Mouse (Mus musculus) heart, embryonic 15.5 days (tissue): Measurements from ENCODE around the gene Ccdc92. TPM values are rescaled to one million over a fixed set of nuclear protein-coding genes. Genes with fewer than 3 reads are reported as not detected.

Source experiments
- ATAC-seq: fragments of 200-750 bp; cut with Nextera tagmentation; replicated peaks from 2 replicates; pipeline ENCODE4 v1.8.0; 2017; ENCODE audit warnings: low read depth, moderate TSS enrichment; ENCODE audit not compliant: insufficient number of reproducible peaks, insufficient read depth, low FRiP score
- H3K27ac ChIP-seq: fragments of 300-500 bp; sonication (generic); 2 replicates; pipeline ENCODE4 v1.5.1; 2015; ENCODE audit warnings: mild to moderate bottlenecking, inconsistent platforms
- H3K27me3 ChIP-seq: fragments of 300-500 bp; sonication (generic); 2 replicates; pipeline ENCODE4 v1.6.1; 2015; ENCODE audit warnings: inconsistent platforms
- H3K36me3 ChIP-seq: fragments of 300-500 bp; sonication (generic); 2 replicates; pipeline ENCODE4 v1.6.1; 2015; ENCODE audit warnings: mild to moderate bottlenecking, inconsistent platforms
- H3K4me1 ChIP-seq: fragments of 300-500 bp; sonication (generic); replicated peaks from 2 replicates; pipeline ENCODE4 v1.6.1; 2015; ENCODE audit warnings: inconsistent platforms
- H3K4me2 ChIP-seq: fragments of 300-500 bp; sonication (generic); 2 replicates; pipeline ENCODE4 v1.6.1; 2015; ENCODE audit warnings: inconsistent platforms, mild to moderate bottlenecking, moderate library complexity
- H3K4me3 ChIP-seq: fragments of 300-500 bp; sonication (generic); 2 replicates; pipeline ENCODE4 v1.5.1; 2015; ENCODE audit warnings: mild to moderate bottlenecking, inconsistent platforms
- H3K9ac ChIP-seq: fragments of 300-500 bp; sonication (generic); 2 replicates; pipeline ENCODE4 v1.6.1; 2015; ENCODE audit warnings: mild to moderate bottlenecking, inconsistent platforms
- H3K9me3 ChIP-seq: fragments of 300-500 bp; sonication (generic); replicated peaks from 2 replicates; pipeline ENCODE4 v1.6.1; 2016; ENCODE audit warnings: inconsistent platforms
- WGBS: fragments of 180-500 bp; shearing (Covaris S2); methylation state at CpG from one replicate; pipeline ENCODE4 v1.1.7; 2015; ENCODE audit warnings: mixed read lengths; 5-methylcytosine and 5-hydroxymethylcytosine counted together
- polyA plus RNA-seq: library from polyadenylated mRNA; unstranded; fragments of >200 nt; fragmentation: Nextera tagmentation; extraction: Ambion mirVana; gene quantifications from 2 replicates; pipeline ENCODE4 v1.2.1, GENCODE M21; 2015

Gene Ccdc92
- polyA plus RNA-seq, 1 experiment from 2014 or later, result 2.8 TPM

GRCm38 (mm10) chr5:124830331-124830730 is 31.9 kb downstream of the Ccdc92 start:
- Histone ChIP-seq H3K36me3 (no peaks in the 10 kb centered on the region), H3K27me3 (peaks cover 66% of the 10 kb centered on the region), H3K9ac (no peak overlapping the region), H3K9me3 (no peaks in the 10 kb centered on the region), H3K27ac (no peak overlapping the region), H3K4me3 (no peak overlapping the region), H3K4me1 (no peaks in the 10 kb centered on the region), H3K4me2 (no peak overlapping the region)
- no peak for ATAC-seq
- 89% methylated on average over 12 of the region's 12 CpGs for WGBS

GRCm38 (mm10) chr5:124822128-124822894 is 39.9 kb downstream of the Ccdc92 start:
- peaks cover 24% of the 10 kb centered on the region for H3K27me3 ChIP-seq
- no peaks in the 10 kb centered on the region for H3K9me3 ChIP-seq
- H3K27ac ChIP-seq, result no peak overlapping the region
- no peaks in the 10 kb centered on the region for H3K4me1 ChIP-seq
- 78% methylated on average over 18 of the region's 18 CpGs for WGBS
- H3K9ac ChIP-seq, result no peak overlapping the region
- no peak for ATAC-seq
- no peak overlapping the region for H3K4me3 ChIP-seq
- no peak overlapping the region for H3K4me2 ChIP-seq
- no peaks in the 10 kb centered on the region for H3K36me3 ChIP-seq

- ATAC-seq, result no peak
- H3K27ac ChIP-seq, result no peak overlapping the region
- H3K4me1 ChIP-seq, result no peaks in the 10 kb centered on the region
- H3K4me3 ChIP-seq, result no peak overlapping the region
- H3K9ac ChIP-seq, result no peak overlapping the region
- no peaks in the 10 kb centered on the region for H3K9me3 ChIP-seq
- 0 out of 2 replicates have a peak, but pooled peaks cover 9% of the 10 kb centered on the region for H3K27me3 ChIP-seq
- H3K4me2 ChIP-seq, result no peak overlapping the region
- no peaks in the 10 kb centered on the region for H3K36me3 ChIP-seq
- 74% methylated on average over 15 of the region's 15 CpGs for WGBS
Measured at GRCm38 (mm10) chr5:124817050-124817449, 45.2 kb downstream of the Ccdc92 start.

GRCm38 (mm10) chr5:124814797-124815196 is 47.4 kb downstream of the Ccdc92 start:
- Histone ChIP-seq H3K4me1 (no peaks in the 10 kb centered on the region), H3K27ac (no peak overlapping the region), H3K27me3 (0 out of 2 replicates have a peak, but pooled peaks cover 6% of the 10 kb centered on the region), H3K36me3 (no peaks in the 10 kb centered on the region), H3K4me2 (no peak overlapping the region), H3K4me3 (no peak overlapping the region), H3K9ac (no peak overlapping the region), H3K9me3 (no peaks in the 10 kb centered on the region)
- no peak for ATAC-seq
- 62% methylated on average over 5 of the region's 5 CpGs for WGBS

- no peaks in the 10 kb centered on the region for H3K4me1 ChIP-seq
- no peaks in the 10 kb centered on the region for H3K36me3 ChIP-seq
- 79% methylated on average over 12 of the region's 12 CpGs for WGBS
- H3K27ac ChIP-seq, result no peak overlapping the region
- H3K27me3 ChIP-seq, result 0 out of 2 replicates have a peak, but pooled peaks cover 6% of the 10 kb centered on the region
- H3K9me3 ChIP-seq, result no peaks in the 10 kb centered on the region
- no peak overlapping the region for H3K9ac ChIP-seq
- no peak overlapping the region for H3K4me3 ChIP-seq
- no peak for ATAC-seq
- H3K4me2 ChIP-seq, result no peak overlapping the region
Measured at GRCm38 (mm10) chr5:124812466-124812865, 49.8 kb downstream of the Ccdc92 start.

- H3K9me3 ChIP-seq, result no peaks in the 10 kb centered on the region
- no peak overlapping the region for H3K4me2 ChIP-seq
- 71% methylated on average over 4 of the region's 4 CpGs for WGBS
- H3K27me3 ChIP-seq, result 0 out of 2 replicates have a peak, but pooled peaks cover 6% of the 10 kb centered on the region
- H3K27ac ChIP-seq, result no peak overlapping the region
- H3K4me3 ChIP-seq, result no peak overlapping the region
- H3K9ac ChIP-seq, result no peak overlapping the region
- no peaks in the 10 kb centered on the region for H3K36me3 ChIP-seq
- H3K4me1 ChIP-seq, result no peaks in the 10 kb centered on the region
- ATAC-seq, result no peak
Measured at GRCm38 (mm10) chr5:124809708-124810366, 52.4 kb downstream of the Ccdc92 start.

GRCm38 (mm10) chr5:124792112-124792511 is 70.1 kb downstream of the Ccdc92 start:
- 84% methylated on average over 7 of the region's 7 CpGs for WGBS
- ATAC-seq, result no peak
- Histone ChIP-seq H3K4me3 (no peak overlapping the region), H3K4me1 (no peaks in the 10 kb centered on the region), H3K36me3 (no peaks in the 10 kb centered on the region), H3K9ac (no peak overlapping the region), H3K27me3 (no peaks in the 10 kb centered on the region), H3K4me2 (no peak overlapping the region), H3K27ac (no peak overlapping the region), H3K9me3 (no peaks in the 10 kb centered on the region)

GRCm38 (mm10) chr5:124785650-124786049 is 76.6 kb downstream of the Ccdc92 start:
- H3K36me3 ChIP-seq, result no peaks in the 10 kb centered on the region
- H3K4me2 ChIP-seq, result no peak overlapping the region
- H3K9me3 ChIP-seq, result no peaks in the 10 kb centered on the region
- no peaks in the 10 kb centered on the region for H3K4me1 ChIP-seq
- 82% methylated on average over 7 of the region's 7 CpGs for WGBS
- no peak overlapping the region for H3K4me3 ChIP-seq
- 0 out of 2 replicates have a peak, but pooled peaks cover 3% of the 10 kb centered on the region for H3K27me3 ChIP-seq
- no peak overlapping the region for H3K9ac ChIP-seq
- no peak for ATAC-seq
- no peak overlapping the region for H3K27ac ChIP-seq

Other genes with a start within 250 kb of the Ccdc92 start
- gene Atp6v0a2, start 233.8 kb downstream of the Ccdc92 start, polyA plus RNA-seq, result 26.6 and 32.8 TPM in 2 replicates
- 0.04 and 0.05 TPM in 2 replicates for gene Dnah10, start 137.3 kb downstream of the Ccdc92 start, polyA plus RNA-seq
- gene Zfp664, start 267 bp upstream of the Ccdc92 start, polyA plus RNA-seq, result 52.2 and 62.3 TPM in 2 replicates
- 1.3 and 2.3 TPM in 2 replicates for gene Rflna, start 140.8 kb upstream of the Ccdc92 start, polyA plus RNA-seq